Mouse (Mus musculus): ENCODE data around the gene Olfr1205. TPM values are rescaled to one million over a fixed set of nuclear protein-coding genes. Genes with fewer than 3 reads are reported as not detected.

The Olfr1205 gene
- not detected in 2 replicates for polyA plus RNA-seq (2015; fragmentation: Nextera tagmentation; extraction: Ambion mirVana)

- no peak within 1 kb of the TSS for H3K27ac ChIP-seq (replicated peaks)
- WGBS = 90% methylated on average over 2 of the region's 2 CpGs
Observed at GRCm38 (mm10) chr2:88829437-88829836, at the start of gene Olfr1205. Gene Olfr1205 (plus strand): TSS chr2:88829737.

GRCm38 (mm10) chr2:88792736-88793135 is 36.8 kb upstream of the Olfr1205 start, which contains the start of gene Olfr1201:
Gene Olfr1201 (plus strand): TSS chr2:88793036.
- Histone ChIP-seq H3K9me3 (no peaks in the 10 kb centered on the region), H3K27ac (replicated peaks) (no peak within 1 kb of the TSS), H3K9ac (no peak within 1 kb of the TSS), H3K4me1 (replicated peaks) (no peaks in the 10 kb centered on the region), H3K4me3 (no peak within 1 kb of the TSS), H3K4me2 (no peak within 1 kb of the TSS), H3K36me3 (no peaks in the 10 kb centered on the region), H3K27me3 (no peaks in the 10 kb centered on the region)
- WGBS = 87% methylated on average over 6 of the region's 6 CpGs
- no peak for ATAC-seq (ENCODE audit: low FRiP score, low read depth)

More at GRCm38 (mm10) chr2:88829437-88829836, at the start of gene Olfr1205:
- Histone ChIP-seq H3K4me3 (no peak within 1 kb of the TSS), H3K27me3 (no peaks in the 10 kb centered on the region), H3K4me2 (no peak within 1 kb of the TSS), H3K9ac (no peak within 1 kb of the TSS), H3K4me1 (replicated peaks) (no peaks in the 10 kb centered on the region), H3K36me3 (no peaks in the 10 kb centered on the region), H3K9me3 (no peaks in the 10 kb centered on the region)
- no peak for ATAC-seq (ENCODE audit: low FRiP score, low read depth)

- Histone ChIP-seq H3K27me3 (no peaks in the 10 kb centered on the region), H3K36me3 (no peaks in the 10 kb centered on the region), H3K9me3 (no peaks in the 10 kb centered on the region), H3K9ac (no peak within 1 kb of the TSS), H3K4me1 (replicated peaks) (no peaks in the 10 kb centered on the region), H3K4me3 (no peak within 1 kb of the TSS), H3K4me2 (no peak within 1 kb of the TSS), H3K27ac (replicated peaks) (no peak within 1 kb of the TSS)
- no peak for ATAC-seq (ENCODE audit: low FRiP score, low read depth)
- 80% methylated on average over 1 of the region's 1 CpGs for WGBS
Observed at GRCm38 (mm10) chr2:88814196-88814595, 15.3 kb upstream of the Olfr1205 start, which contains the start of gene Olfr1202. Gene Olfr1202 (plus strand): TSS chr2:88814496.

- Histone ChIP-seq H3K36me3 (no peaks in the 10 kb centered on the region), H3K4me2 (no peak overlapping the region), H3K27ac (replicated peaks) (no peak overlapping the region), H3K9ac (no peak overlapping the region), H3K4me3 (no peak overlapping the region), H3K4me1 (replicated peaks) (no peaks in the 10 kb centered on the region), H3K27me3 (no peaks in the 10 kb centered on the region), H3K9me3 (no peaks in the 10 kb centered on the region)
- 73% methylated on average over 2 of the region's 2 CpGs for WGBS
- ATAC-seq (ENCODE audit: low FRiP score, low read depth) = no peak
Observed at GRCm38 (mm10) chr2:88838477-88838876, 8.9 kb downstream of the Olfr1205 start.

- Histone ChIP-seq H3K36me3 (no peaks in the 10 kb centered on the region), H3K4me1 (replicated peaks) (no peaks in the 10 kb centered on the region), H3K4me2 (no peak within 1 kb of the TSS), H3K27ac (replicated peaks) (no peak within 1 kb of the TSS), H3K27me3 (no peaks in the 10 kb centered on the region), H3K9me3 (no peaks in the 10 kb centered on the region), H3K9ac (no peak within 1 kb of the TSS), H3K4me3 (no peak within 1 kb of the TSS)
- WGBS = 88% methylated on average over 1 of the region's 1 CpGs
- ATAC-seq (ENCODE audit: low FRiP score, low read depth) = no peak
Observed at GRCm38 (mm10) chr2:88848992-88849391, 19.5 kb downstream of the Olfr1205 start, which contains the start of gene Olfr1204. Gene Olfr1204 (plus strand): TSS chr2:88849292.

- 84% methylated on average over 2 of the region's 2 CpGs for WGBS
- no peaks in the 10 kb centered on the region for H3K36me3 ChIP-seq
- no peak within 1 kb of the TSS for H3K9ac ChIP-seq
- H3K4me2 ChIP-seq = no peak within 1 kb of the TSS
- ATAC-seq (ENCODE audit: low FRiP score, low read depth) = no peak
- no peaks in the 10 kb centered on the region for H3K4me1 ChIP-seq (replicated peaks)
- no peak within 1 kb of the TSS for H3K27ac ChIP-seq (replicated peaks)
- H3K4me3 ChIP-seq = no peak within 1 kb of the TSS
- no peaks in the 10 kb centered on the region for H3K9me3 ChIP-seq
- H3K27me3 ChIP-seq = no peaks in the 10 kb centered on the region
Observed at GRCm38 (mm10) chr2:88862931-88863330, 33.4 kb downstream of the Olfr1205 start, which contains the start of gene Olfr1206. Gene Olfr1206 (plus strand): TSS chr2:88863231.

Other genes with a start within 250 kb of the Olfr1205 start
- not detected in 2 replicates for gene Olfr1189, start 243.3 kb upstream of the Olfr1205 start, polyA plus RNA-seq (2015; fragmentation: Nextera tagmentation; extraction: Ambion mirVana)
- not detected in 2 replicates for gene Olfr1191-ps1, start 189.2 kb upstream of the Olfr1205 start, polyA plus RNA-seq (2015; fragmentation: Nextera tagmentation; extraction: Ambion mirVana)
- gene Olfr1192-ps1, start 181.2 kb upstream of the Olfr1205 start, polyA plus RNA-seq (2015; fragmentation: Nextera tagmentation; extraction: Ambion mirVana) = not detected in 2 replicates
- gene Olfr1193, start 154.1 kb upstream of the Olfr1205 start, polyA plus RNA-seq (2015; fragmentation: Nextera tagmentation; extraction: Ambion mirVana) = not detected in 2 replicates
- gene Olfr1195, start 140.6 kb upstream of the Olfr1205 start, polyA plus RNA-seq (2015; fragmentation: Nextera tagmentation; extraction: Ambion mirVana) = not detected in 2 replicates
- gene Olfr1196, start 125.1 kb upstream of the Olfr1205 start, polyA plus RNA-seq (2015; fragmentation: Nextera tagmentation; extraction: Ambion mirVana) = not detected in 2 replicates
- gene Olfr1197, start 97.4 kb upstream of the Olfr1205 start, polyA plus RNA-seq (2015; fragmentation: Nextera tagmentation; extraction: Ambion mirVana) = not detected in 2 replicates
- gene Olfr1198, start 78.4 kb upstream of the Olfr1205 start, polyA plus RNA-seq (2015; fragmentation: Nextera tagmentation; extraction: Ambion mirVana) = not detected in 2 replicates
- gene Olfr1199, start 69.3 kb upstream of the Olfr1205 start, polyA plus RNA-seq (2015; fragmentation: Nextera tagmentation; extraction: Ambion mirVana) = not detected in 2 replicates
- not detected in 2 replicates for gene Olfr1200, start 59.2 kb upstream of the Olfr1205 start, polyA plus RNA-seq (2015; fragmentation: Nextera tagmentation; extraction: Ambion mirVana)
- gene Olfr1201, start 36.7 kb upstream of the Olfr1205 start, polyA plus RNA-seq (2015; fragmentation: Nextera tagmentation; extraction: Ambion mirVana) = not detected in 2 replicates
- gene Olfr1202, start 15.2 kb upstream of the Olfr1205 start, polyA plus RNA-seq (2015; fragmentation: Nextera tagmentation; extraction: Ambion mirVana) = 0.04 TPM in 1 of 2 replicates, not detected in the other
- gene Olfr1204, start 19.6 kb downstream of the Olfr1205 start, polyA plus RNA-seq (2015; fragmentation: Nextera tagmentation; extraction: Ambion mirVana) = not detected in 2 replicates
- not detected in 2 replicates for gene Olfr1206, start 33.5 kb downstream of the Olfr1205 start, polyA plus RNA-seq (2015; fragmentation: Nextera tagmentation; extraction: Ambion mirVana)
- gene Olfr1208, start 72.6 kb downstream of the Olfr1205 start, polyA plus RNA-seq (2015; fragmentation: Nextera tagmentation; extraction: Ambion mirVana) = not detected in 2 replicates
- gene Olfr1209, start 85.4 kb downstream of the Olfr1205 start, polyA plus RNA-seq (2015; fragmentation: Nextera tagmentation; extraction: Ambion mirVana) = not detected in 2 replicates
- gene Olfr1211, start 108.4 kb downstream of the Olfr1205 start, polyA plus RNA-seq (2015; fragmentation: Nextera tagmentation; extraction: Ambion mirVana) = not detected in 2 replicates
- gene Olfr1212, start 124.2 kb downstream of the Olfr1205 start, polyA plus RNA-seq (2015; fragmentation: Nextera tagmentation; extraction: Ambion mirVana) = not detected in 2 replicates
- not detected in 2 replicates for gene Gm13762, start 150.5 kb downstream of the Olfr1205 start, polyA plus RNA-seq (2015; fragmentation: Nextera tagmentation; extraction: Ambion mirVana)
- gene Olfr1214, start 162.9 kb downstream of the Olfr1205 start, polyA plus RNA-seq (2015; fragmentation: Nextera tagmentation; extraction: Ambion mirVana) = not detected in 2 replicates
- gene Olfr1215, start 177.2 kb downstream of the Olfr1205 start, polyA plus RNA-seq (2015; fragmentation: Nextera tagmentation; extraction: Ambion mirVana) = not detected in 2 replicates
- not detected in 2 replicates for gene Olfr1216, start 188.6 kb downstream of the Olfr1205 start, polyA plus RNA-seq (2015; fragmentation: Nextera tagmentation; extraction: Ambion mirVana)
- gene Olfr1217, start 202.3 kb downstream of the Olfr1205 start, polyA plus RNA-seq (2015; fragmentation: Nextera tagmentation; extraction: Ambion mirVana) = not detected in 2 replicates
- gene Olfr1218, start 231.4 kb downstream of the Olfr1205 start, polyA plus RNA-seq (2015; fragmentation: Nextera tagmentation; extraction: Ambion mirVana) = not detected in 2 replicates